Mouse (Mus musculus): Measurements from ENCODE around the gene Efna3. TPM values are rescaled to one million over a fixed set of nuclear protein-coding genes. Genes with fewer than 3 reads are reported as not detected.

Gene Efna3
- polyA plus RNA-seq, 1 experiment from 2014 or later = 4.2 TPM

- H3K36me3 ChIP-seq (ENCODE audit: insufficient read depth, low read length) = no peaks in the 10 kb centered on the region
- no peak overlapping the region for H3K4me3 ChIP-seq (replicated peaks; ENCODE audit: low read depth, low read length)
- no peaks in the 10 kb centered on the region for H3K27me3 ChIP-seq (ENCODE audit: insufficient read depth, low read length)
- peaks cover 8% of the 10 kb centered on the region; the same call in 1 of the 2 replicates for H3K4me1 ChIP-seq (replicated peaks; ENCODE audit: insufficient read depth, low read length)
- peak; percentile 46 for DNase-seq (ENCODE audit: low spot score)
- peak overlapping the region; percentile 33; the same call in 1 of the 2 replicates for H3K27ac ChIP-seq
- TF ChIP-seq CTCF (IDR thresholded peaks at IDR 0.05; ENCODE audit: low read depth) = no peak
- ATAC-seq (replicated peaks; ENCODE audit: low FRiP score, low read depth) = no peak
- WGBS = 43% methylated on average over 5 of the region's 5 CpGs
- H3K9me3 ChIP-seq (replicated peaks; ENCODE audit: low read length) = no peaks in the 10 kb centered on the region
- no peak overlapping the region for H3K9ac ChIP-seq (ENCODE audit: low read depth, low read length)
- no peak overlapping the region for H3K4me2 ChIP-seq (ENCODE audit: low read length)
Measured at GRCm38 (mm10) chr3:89287286-89287685, 35.5 kb downstream of the Efna3 start.

- DNase-seq (ENCODE audit: low spot score) = no peak
- no peak overlapping the region for H3K4me2 ChIP-seq (ENCODE audit: low read length)
- no peak overlapping the region for H3K27ac ChIP-seq
- H3K36me3 ChIP-seq (ENCODE audit: insufficient read depth, low read length) = no peaks in the 10 kb centered on the region
- TF ChIP-seq CTCF (IDR thresholded peaks at IDR 0.05; ENCODE audit: low read depth) = no peak
- ATAC-seq (replicated peaks; ENCODE audit: low FRiP score, low read depth) = no peak
- WGBS = 68% methylated on average over 2 of the region's 2 CpGs
- no peak overlapping the region for H3K4me3 ChIP-seq (replicated peaks; ENCODE audit: low read depth, low read length)
- peaks cover 16% of the 10 kb centered on the region for H3K4me1 ChIP-seq (replicated peaks; ENCODE audit: insufficient read depth, low read length)
- no peaks in the 10 kb centered on the region for H3K9me3 ChIP-seq (replicated peaks; ENCODE audit: low read length)
- H3K9ac ChIP-seq (ENCODE audit: low read depth, low read length) = no peak overlapping the region
- no peaks in the 10 kb centered on the region for H3K27me3 ChIP-seq (ENCODE audit: insufficient read depth, low read length)
Measured at GRCm38 (mm10) chr3:89285526-89285925, 37.2 kb downstream of the Efna3 start.

DNA sequence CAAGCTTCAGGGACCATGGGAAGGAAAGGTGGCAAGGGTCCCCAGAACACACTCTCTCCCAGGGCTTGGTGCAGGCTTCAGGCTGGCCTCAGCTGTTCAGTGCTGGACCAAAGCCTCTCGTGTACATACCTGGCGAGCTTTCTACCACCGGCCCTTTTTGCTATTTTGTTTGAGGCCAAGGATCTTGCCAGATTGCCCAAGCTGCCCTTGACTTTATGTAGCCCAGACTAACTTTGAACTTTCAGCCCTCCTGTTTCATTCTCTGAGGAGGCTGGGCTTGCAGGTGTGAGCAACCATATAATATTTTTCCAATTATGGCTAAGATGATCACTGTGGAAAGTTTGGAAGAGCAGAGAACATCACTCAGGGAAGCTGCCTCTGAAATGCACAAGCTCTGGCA is 38.5 kb downstream of the Efna3 start:
- no peak for DNase-seq (ENCODE audit: low spot score)
- Histone ChIP-seq H3K4me1 (replicated peaks; ENCODE audit: insufficient read depth, low read length) (peaks cover 21% of the 10 kb centered on the region), H3K9me3 (replicated peaks; ENCODE audit: low read length) (no peaks in the 10 kb centered on the region), H3K9ac (ENCODE audit: low read depth, low read length) (no peak overlapping the region), H3K36me3 (ENCODE audit: insufficient read depth, low read length) (no peaks in the 10 kb centered on the region), H3K27me3 (ENCODE audit: insufficient read depth, low read length) (no peaks in the 10 kb centered on the region), H3K4me2 (ENCODE audit: low read length) (no peak overlapping the region), H3K4me3 (replicated peaks; ENCODE audit: low read depth, low read length) (no peak overlapping the region), H3K27ac (no peak overlapping the region)
- ATAC-seq (replicated peaks; ENCODE audit: low FRiP score, low read depth) = no peak
- no peak for TF ChIP-seq CTCF (IDR thresholded peaks at IDR 0.05; ENCODE audit: low read depth)
- WGBS = 66% methylated on average over 3 of the region's 3 CpGs

DNA sequence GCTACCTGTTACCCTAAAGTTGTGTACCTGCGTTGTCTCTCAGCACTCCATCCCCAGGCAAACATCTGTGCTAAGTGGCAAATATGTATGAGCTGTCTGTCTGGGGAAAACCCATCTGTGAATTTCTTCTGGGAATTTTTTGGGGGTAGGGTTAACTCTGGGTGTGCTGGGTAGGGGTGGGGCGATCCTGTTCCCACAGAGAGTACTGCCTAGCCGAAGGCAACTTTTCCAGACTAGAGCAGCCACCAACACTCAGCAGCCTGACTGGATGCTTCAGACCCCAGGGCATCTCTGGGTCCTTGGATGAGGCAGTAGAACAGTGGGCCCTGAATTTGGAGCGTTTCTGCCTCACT is 40.5 kb downstream of the Efna3 start:
- H3K4me3 ChIP-seq (replicated peaks; ENCODE audit: low read depth, low read length) = no peak overlapping the region
- H3K36me3 ChIP-seq (ENCODE audit: insufficient read depth, low read length) = no peaks in the 10 kb centered on the region
- H3K4me2 ChIP-seq (ENCODE audit: low read length) = no peak overlapping the region
- WGBS = 17% methylated on average over 4 of the region's 4 CpGs
- H3K9me3 ChIP-seq (replicated peaks; ENCODE audit: low read length) = no peaks in the 10 kb centered on the region
- peaks cover 16% of the 10 kb centered on the region; the same call in 1 of the 2 replicates for H3K4me1 ChIP-seq (replicated peaks; ENCODE audit: insufficient read depth, low read length)
- H3K27ac ChIP-seq = no peak overlapping the region
- TF ChIP-seq CTCF (IDR thresholded peaks at IDR 0.05; ENCODE audit: low read depth) = no peak; the same call in 1 of the 2 replicates
- no peak overlapping the region for H3K9ac ChIP-seq (ENCODE audit: low read depth, low read length)
- DNase-seq (ENCODE audit: low spot score) (no peak), ATAC-seq (replicated peaks; ENCODE audit: low FRiP score, low read depth) (no peak)
- H3K27me3 ChIP-seq (ENCODE audit: insufficient read depth, low read length) = no peaks in the 10 kb centered on the region

- Histone ChIP-seq H3K27me3 (ENCODE audit: insufficient read depth, low read length) (no peaks in the 10 kb centered on the region), H3K4me1 (replicated peaks; ENCODE audit: insufficient read depth, low read length) (peaks cover 16% of the 10 kb centered on the region; the same call in 1 of the 2 replicates), H3K4me2 (ENCODE audit: low read length) (peak overlapping the region; percentile 85), H3K36me3 (ENCODE audit: insufficient read depth, low read length) (no peaks in the 10 kb centered on the region), H3K9ac (ENCODE audit: low read depth, low read length) (peak overlapping the region; percentile 77; the same call in 1 of the 2 replicates), H3K4me3 (replicated peaks; ENCODE audit: low read depth, low read length) (no peak overlapping the region), H3K27ac (peak overlapping the region; percentile 96), H3K9me3 (replicated peaks; ENCODE audit: low read length) (no peaks in the 10 kb centered on the region)
- no peak for ATAC-seq (replicated peaks; ENCODE audit: low FRiP score, low read depth)
- peak; percentile 89 for DNase-seq (ENCODE audit: low spot score)
- WGBS = 13% methylated on average over 20 of the region's 20 CpGs
- peak; percentile 97 for TF ChIP-seq CTCF (IDR thresholded peaks at IDR 0.05; ENCODE audit: low read depth)
Measured at GRCm38 (mm10) chr3:89281579-89282290, 41.0 kb downstream of the Efna3 start.

GRCm38 (mm10) chr3:89280606-89281511 is 41.9 kb downstream of the Efna3 start, which contains the start of gene Efna1:
Gene Efna1, minus strand, starts transcription at chr3:89281142.
- Histone ChIP-seq H3K4me1 (replicated peaks; ENCODE audit: insufficient read depth, low read length) (peaks cover 16% of the 10 kb centered on the region), H3K36me3 (ENCODE audit: insufficient read depth, low read length) (peaks cover 3% of the 10 kb centered on the region), H3K4me3 (replicated peaks; ENCODE audit: low read depth, low read length) (peak within 1 kb of the TSS; percentile 70), H3K27ac (peak within 1 kb of the TSS; percentile 96), H3K9ac (ENCODE audit: low read depth, low read length) (peak within 1 kb of the TSS; percentile 77), H3K27me3 (ENCODE audit: insufficient read depth, low read length) (no peaks in the 10 kb centered on the region), H3K9me3 (replicated peaks; ENCODE audit: low read length) (no peaks in the 10 kb centered on the region), H3K4me2 (ENCODE audit: low read length) (peak within 1 kb of the TSS; percentile 85)
- WGBS = under 1% methylated on average over 52 of the region's 52 CpGs
- peak; percentile 86 for DNase-seq (ENCODE audit: low spot score)
- peak; percentile 60 for ATAC-seq (replicated peaks; ENCODE audit: low FRiP score, low read depth)
- TF ChIP-seq CTCF (IDR thresholded peaks at IDR 0.05; ENCODE audit: low read depth) = no peak
